Mouse (Mus musculus) cerebellum, postnatal 10 days (tissue): ENCODE measurements around the gene Sox8.

Source experiments
- DNase-seq, 2 experiments: peaks; one replicate each; pipeline ENCODE4 v3.0.0; 2021; ENCODE audit warnings: mixed read lengths in 2 of 2

Sox8 gene

GRCm38 (mm10) chr17:25579332-25580047, 9.0 kb upstream of the Sox8 start:
- peak in 1 of 2 experiments; percentile 52 for DNase-seq

GRCm38 (mm10) chr17:25578920-25579319, 8.4 kb upstream of the Sox8 start, which contains the start of gene Lmf1:
Lmf1 (plus strand) TSS chr17:25579085.
- peak; percentile 96 to 98 for DNase-seq

- DNase-seq, result no peak
Measured at GRCm38 (mm10) chr17:25577702-25578101, 7.2 kb upstream of the Sox8 start.

GRCm38 (mm10) chr17:25577263-25577662, 6.8 kb upstream of the Sox8 start:
- DNase-seq, result no peak

- no peak for DNase-seq
Measured at GRCm38 (mm10) chr17:25576034-25576433, 5.5 kb upstream of the Sox8 start.

GRCm38 (mm10) chr17:25575208-25575971, 4.9 kb upstream of the Sox8 start:
- DNase-seq, result peak; percentile 61 to 76

- no peak for DNase-seq
Measured at GRCm38 (mm10) chr17:25571453-25571820, 951 bp upstream of the Sox8 start.

- peak; percentile 45 to 53 for DNase-seq
Measured at GRCm38 (mm10) chr17:25569833-25570647, 446 bp downstream of the Sox8 start.

- peak; percentile 28 to 38 for DNase-seq
Measured at GRCm38 (mm10) chr17:25568880-25569279, 1.6 kb downstream of the Sox8 start.

- DNase-seq, result peak; percentile 44 to 67
Measured at GRCm38 (mm10) chr17:25568206-25568605, 2.3 kb downstream of the Sox8 start.

- DNase-seq, result peak; percentile 85 to 88
Measured at GRCm38 (mm10) chr17:25567745-25568144, 2.7 kb downstream of the Sox8 start.

GRCm38 (mm10) chr17:25567261-25567660, 3.2 kb downstream of the Sox8 start:
- peak; percentile 39 to 51 for DNase-seq

- DNase-seq, result peak; percentile 44 to 46
Measured at GRCm38 (mm10) chr17:25565860-25566600, 4.5 kb downstream of the Sox8 start.

- DNase-seq, result peak; percentile 71 to 80
Measured at GRCm38 (mm10) chr17:25565244-25565643, 5.2 kb downstream of the Sox8 start.

GRCm38 (mm10) chr17:25564481-25564880, 6.0 kb downstream of the Sox8 start:
- peak; percentile 56 to 71 for DNase-seq

GRCm38 (mm10) chr17:25561223-25562028, 9.1 kb downstream of the Sox8 start:
- DNase-seq, result peak; percentile 67 to 77

- DNase-seq, result no peak
Measured at GRCm38 (mm10) chr17:25560554-25561222, 9.8 kb downstream of the Sox8 start.

GRCm38 (mm10) chr17:25559634-25560033, 10.9 kb downstream of the Sox8 start:
- DNase-seq, result no peak

GRCm38 (mm10) chr17:25556630-25557354, 13.7 kb downstream of the Sox8 start:
- peak; percentile 35 to 42 for DNase-seq
